Mouse (Mus musculus): ENCODE data around the gene Tomm70a. TPM values are rescaled to one million over a fixed set of nuclear protein-coding genes. Genes with fewer than 3 reads are reported as not detected.

Gene Tomm70a
- polyA plus RNA-seq (2014; fragmentation: Illumina TruSeq; extraction: RNeasy Lipid Tissue Mini Kit (QIAGEN cat#74804); ENCODE audit: low replicate concordance) = 235 TPM

DNA sequence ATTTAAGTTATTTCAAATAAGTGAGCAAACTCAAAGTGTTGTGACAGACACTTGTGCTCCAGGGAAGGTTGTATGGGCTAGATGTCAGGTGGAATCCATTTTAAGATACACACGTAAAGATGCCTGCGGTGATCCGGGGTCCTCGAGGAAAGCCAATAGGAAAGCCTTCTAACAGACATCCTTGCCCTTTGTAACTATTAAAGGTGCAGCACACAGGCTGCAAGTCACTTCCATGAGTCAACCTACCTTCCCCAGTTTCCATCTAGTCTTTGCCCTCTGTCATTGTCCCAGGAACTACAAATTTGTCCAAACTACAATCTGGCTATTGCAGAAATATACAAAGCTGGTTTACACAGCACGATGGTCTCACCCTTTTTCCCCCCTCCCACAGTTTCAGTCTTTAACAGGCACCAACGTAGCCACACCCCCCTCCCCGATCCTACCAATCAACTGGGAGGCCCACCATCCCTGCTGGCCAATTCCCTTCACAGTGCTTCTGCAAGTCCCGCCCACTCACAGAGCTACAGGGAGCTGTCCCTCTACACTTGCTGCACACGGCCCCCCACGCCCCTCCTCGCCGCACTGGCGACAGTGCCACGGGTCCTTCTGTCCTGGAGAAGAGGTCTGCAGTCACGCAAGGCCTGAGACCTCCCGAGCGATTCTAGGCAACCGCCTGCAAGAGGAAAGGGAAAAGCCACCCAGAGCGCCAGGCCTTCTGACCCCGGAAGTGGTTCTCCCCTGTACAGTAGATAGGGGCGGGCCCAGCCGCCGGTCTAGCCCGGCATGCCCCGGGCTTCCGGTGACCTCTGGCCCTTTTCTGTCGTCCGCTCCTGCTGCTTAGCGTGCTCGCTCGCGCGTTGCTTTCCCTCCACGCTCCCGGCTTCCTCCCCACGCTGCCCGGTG lies at the start of gene Tomm70a:
Gene Tomm70a, plus strand, starts transcription at position 791 of the 903 bp plus-strand sequence.

DNA sequence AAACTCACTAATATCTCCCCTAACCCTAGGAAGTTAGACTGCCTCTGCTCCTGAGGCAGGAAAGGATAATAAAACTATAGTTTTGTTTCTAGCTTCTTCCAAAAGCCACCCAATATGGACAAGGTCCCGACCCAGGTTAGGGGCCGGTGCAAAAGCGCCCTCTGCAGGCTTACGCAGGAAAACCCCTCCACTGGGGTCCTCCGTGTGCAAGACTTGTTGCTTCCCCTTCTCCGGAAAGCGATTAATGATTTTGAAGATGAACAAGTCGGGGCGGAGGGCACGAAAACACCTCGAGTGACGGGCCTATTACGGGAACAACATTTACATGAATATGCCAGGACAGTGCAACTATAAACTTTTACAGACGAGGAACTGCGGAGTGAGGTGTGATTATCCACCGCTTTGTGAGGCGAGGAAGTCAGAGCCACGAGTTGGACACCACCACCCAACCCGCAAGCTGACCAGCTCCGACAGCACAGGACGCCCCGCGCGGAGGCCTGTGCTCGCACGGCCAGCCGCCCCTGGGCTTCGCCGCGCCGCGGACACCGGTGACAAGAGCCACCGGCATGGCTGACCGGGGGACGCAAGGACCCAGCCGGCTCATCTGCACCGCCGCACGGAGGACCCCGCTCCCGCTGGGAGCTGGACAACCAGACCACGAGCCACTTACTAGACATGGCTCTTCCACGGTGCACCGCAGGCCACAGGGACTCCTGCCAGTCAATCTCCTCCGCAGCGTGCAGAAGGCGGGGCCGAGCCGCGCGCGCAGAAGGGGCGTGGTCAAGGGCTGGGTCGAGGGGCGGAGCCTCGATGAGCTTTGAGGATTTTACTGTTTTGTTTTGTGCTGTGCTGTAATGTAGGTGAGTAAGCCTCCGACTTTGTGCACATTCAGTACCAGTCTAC lies 45.4 kb downstream of the Tomm70a start, which contains the start of gene Nit2:
Gene Nit2, minus strand, starts transcription at position 731 of the 903 bp plus-strand sequence.

Other genes with a start within 250 kb of the Tomm70a start
- gene Tmem45a, start 235.5 kb upstream of the Tomm70a start, polyA plus RNA-seq (2014; fragmentation: Illumina TruSeq; extraction: RNeasy Lipid Tissue Mini Kit (QIAGEN cat#74804); ENCODE audit: low replicate concordance) = 1.6 TPM
- not detected for gene Lnp1, start 193.6 kb upstream of the Tomm70a start, polyA plus RNA-seq (2014; fragmentation: Illumina TruSeq; extraction: RNeasy Lipid Tissue Mini Kit (QIAGEN cat#74804); ENCODE audit: low replicate concordance)
- not detected for gene Tmem45a2, start 50.3 kb upstream of the Tomm70a start, polyA plus RNA-seq (2014; fragmentation: Illumina TruSeq; extraction: RNeasy Lipid Tissue Mini Kit (QIAGEN cat#74804); ENCODE audit: low replicate concordance)
- 59.2 TPM for gene Nit2, start 45.6 kb downstream of the Tomm70a start, polyA plus RNA-seq (2014; fragmentation: Illumina TruSeq; extraction: RNeasy Lipid Tissue Mini Kit (QIAGEN cat#74804); ENCODE audit: low replicate concordance)
- gene Tbc1d23, start 109.8 kb downstream of the Tomm70a start, polyA plus RNA-seq (2014; fragmentation: Illumina TruSeq; extraction: RNeasy Lipid Tissue Mini Kit (QIAGEN cat#74804); ENCODE audit: low replicate concordance) = 102 TPM
- not detected for gene Tmem30c, start 171.2 kb downstream of the Tomm70a start, polyA plus RNA-seq (2014; fragmentation: Illumina TruSeq; extraction: RNeasy Lipid Tissue Mini Kit (QIAGEN cat#74804); ENCODE audit: low replicate concordance)
- 86.8 TPM for gene Filip1l, start 231.4 kb downstream of the Tomm70a start, polyA plus RNA-seq (2014; fragmentation: Illumina TruSeq; extraction: RNeasy Lipid Tissue Mini Kit (QIAGEN cat#74804); ENCODE audit: low replicate concordance)